Mouse (Mus musculus) kidney, postnatal 14 days (tissue): ENCODE measurements around the gene Slc25a38.
"Not testable (repeated sequence)": the region's sequence is repeated elsewhere in the genome, so short reads cannot be mapped to it uniquely, and the experiment has no call there.

ENCODE experiments used
- DNase-seq: peaks from one replicate; pipeline ENCODE4 v3.0.0; 2022; ENCODE audit warnings: mixed read lengths

Slc25a38 gene

DNA sequence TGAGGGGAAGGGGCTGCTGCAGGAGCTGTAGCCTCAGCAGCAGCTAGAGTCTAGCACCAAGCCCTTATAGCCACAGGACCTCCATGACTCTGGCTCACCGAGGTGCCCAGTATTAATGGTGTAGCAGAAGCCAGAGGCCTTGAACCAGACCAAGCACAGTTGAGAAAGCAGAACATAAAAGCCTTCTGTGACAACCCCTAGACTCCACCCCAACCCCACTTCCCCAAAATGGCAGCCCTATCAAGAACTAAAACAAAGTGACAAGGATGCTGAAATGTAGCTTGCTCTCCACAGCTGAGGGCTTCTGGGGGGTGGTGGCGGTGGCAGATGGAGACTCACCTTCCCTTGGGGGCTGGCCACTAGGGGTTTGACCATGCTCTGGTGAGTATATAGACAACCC is 9.0 kb upstream of the Slc25a38 start:
- DNase-seq, result no peak

DNA sequence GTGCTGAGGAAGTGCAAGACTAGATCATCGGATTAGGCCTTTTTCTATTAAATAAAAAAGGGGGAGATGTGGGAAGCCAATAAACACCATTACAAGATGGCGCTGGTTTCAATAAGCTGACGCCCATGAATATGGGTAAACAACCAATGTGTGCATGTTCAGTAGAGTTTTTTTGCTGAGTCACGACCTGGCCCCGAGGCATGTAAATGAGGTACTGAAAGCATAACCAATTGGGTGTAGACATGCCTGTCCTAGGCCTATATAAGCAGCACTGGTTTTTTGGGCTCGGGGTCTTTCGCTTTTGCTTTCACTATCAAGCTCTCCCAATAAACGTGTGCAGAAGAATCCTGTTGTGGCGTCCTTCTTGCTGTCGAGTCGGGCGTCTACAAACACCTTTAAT is 1.2 kb upstream of the Slc25a38 start:
- DNase-seq, result not testable (repeated sequence)

DNA sequence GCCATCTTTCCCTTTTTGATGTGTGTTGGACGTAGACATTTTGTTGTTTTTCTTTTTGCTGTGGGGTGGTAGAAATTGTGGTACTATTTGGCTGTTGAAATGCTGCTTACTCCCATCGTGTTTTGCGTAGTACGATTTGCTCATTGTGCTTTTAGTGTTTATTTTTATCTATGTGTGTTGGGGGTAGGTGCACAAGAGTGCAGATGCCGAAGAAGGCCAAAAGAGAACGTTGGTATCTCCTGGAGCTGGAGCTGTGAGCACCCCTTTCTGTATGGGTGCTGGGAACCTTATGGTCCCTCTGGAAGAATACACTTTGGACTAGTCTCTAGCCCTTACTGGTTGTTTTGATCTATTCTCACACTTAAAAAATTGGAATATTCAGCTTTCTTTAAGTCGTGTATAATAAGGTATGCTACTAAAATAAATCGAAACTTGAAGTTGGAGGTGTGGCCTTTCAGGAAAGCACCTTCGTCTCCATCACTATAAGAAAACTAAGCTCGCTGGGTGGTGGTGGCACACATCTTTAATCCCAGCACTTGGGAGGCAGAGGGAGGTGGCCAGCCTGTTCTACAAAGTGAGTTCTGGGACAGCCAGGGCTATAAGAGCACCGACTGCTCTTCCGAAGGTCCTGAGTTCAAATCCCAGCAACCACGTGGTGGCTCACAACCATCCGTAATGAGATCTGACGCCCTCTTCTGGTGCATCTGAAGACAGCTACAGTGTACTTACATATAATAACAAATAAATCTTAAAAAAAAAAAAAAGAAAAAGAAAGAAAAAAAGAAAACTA is 1.2 kb downstream of the Slc25a38 start:
- no peak for DNase-seq

DNA sequence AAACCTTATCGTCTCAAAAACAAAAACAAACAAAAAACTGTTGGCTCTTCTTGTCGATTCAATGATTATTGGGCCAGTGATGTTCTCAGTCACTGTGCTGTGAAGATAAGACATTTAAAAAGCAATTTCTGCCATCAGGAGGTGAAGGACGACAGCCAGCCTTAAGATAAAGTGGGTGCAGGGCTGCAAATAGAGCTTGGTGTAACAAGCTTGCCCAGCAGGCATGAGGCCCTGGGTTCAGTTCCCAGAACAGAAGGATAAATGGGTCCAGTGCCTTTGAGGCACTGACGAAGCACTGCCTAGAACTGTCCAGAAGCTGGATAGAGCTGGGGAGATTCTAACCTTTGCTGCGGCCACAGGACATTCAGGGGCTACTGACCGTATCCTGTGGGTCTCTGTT is 2.3 kb downstream of the Slc25a38 start:
- no peak for DNase-seq

DNA sequence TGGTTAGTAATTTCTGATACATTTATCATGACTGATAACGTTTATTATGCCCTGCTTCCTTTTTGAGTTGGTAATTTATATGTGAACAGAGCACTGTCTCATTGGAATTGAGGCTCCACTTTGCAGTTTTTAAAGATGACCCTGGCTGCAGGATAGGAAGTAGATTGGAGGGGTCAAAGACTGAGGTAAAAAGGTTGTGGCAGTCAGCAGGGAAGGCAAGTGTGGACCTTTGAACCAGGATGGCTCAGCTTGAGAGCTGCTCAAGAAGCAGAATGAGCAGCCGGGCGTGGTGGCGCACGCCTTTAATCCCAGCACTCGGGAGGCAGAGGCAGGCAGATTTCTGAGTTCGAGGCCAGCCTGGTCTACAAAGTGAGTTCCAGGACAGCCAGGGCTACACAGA is 3.3 kb downstream of the Slc25a38 start:
- DNase-seq, result no peak

DNA sequence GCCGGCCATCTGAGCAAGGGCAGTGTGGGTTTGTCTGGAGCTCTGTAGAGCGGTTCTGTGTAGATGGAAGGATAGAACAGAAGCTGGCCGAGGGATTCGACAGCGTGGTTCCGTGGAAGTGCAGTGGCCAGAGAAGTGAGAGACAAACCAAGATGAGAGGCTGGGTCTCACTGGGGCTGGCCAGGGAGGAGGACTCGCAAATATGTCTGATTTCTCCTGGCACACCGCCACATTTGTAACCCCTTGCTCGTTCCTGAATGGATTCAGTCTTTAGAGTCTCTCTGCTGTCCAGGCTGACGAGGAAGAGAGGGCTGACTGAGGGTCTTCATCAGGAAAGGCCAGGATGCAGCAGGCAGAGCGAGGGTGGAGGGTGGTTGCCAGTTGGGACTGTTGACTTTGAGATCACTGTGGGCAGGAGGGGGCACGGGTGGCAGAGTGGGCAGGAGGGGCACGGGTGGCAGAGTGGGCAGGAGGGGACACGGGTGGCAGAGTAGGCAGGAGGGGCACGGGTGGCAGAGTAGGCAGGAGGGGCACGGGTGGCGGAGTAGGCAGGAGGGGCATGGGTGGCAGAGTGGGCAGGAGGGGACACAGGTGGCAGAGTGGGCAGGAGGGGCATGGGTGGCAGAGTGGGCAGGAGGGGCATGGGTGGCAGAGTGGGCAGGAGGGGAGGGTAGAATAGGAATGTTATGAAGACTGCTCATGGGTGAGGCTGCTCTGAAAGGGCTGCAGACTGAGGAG is 4.0 kb downstream of the Slc25a38 start:
- DNase-seq, result no peak

DNA sequence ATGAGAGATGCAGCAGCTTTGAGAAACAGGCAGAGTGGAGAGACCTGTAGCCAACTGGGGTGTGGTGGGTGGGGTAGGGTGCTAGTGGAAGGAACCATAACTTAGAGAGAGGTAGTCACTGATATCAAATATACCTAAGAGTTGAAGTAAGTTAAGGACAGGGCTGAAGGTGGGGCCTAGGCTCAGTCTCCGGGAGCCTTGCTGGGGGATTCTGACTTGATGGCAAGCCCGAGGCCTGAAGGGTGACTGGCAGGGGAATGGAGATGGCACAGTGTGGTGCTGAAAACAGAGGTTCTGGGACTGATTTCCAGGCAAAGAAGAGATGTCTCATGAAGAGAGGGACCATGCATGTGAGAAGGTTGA is 4.6 kb downstream of the Slc25a38 start:
- DNase-seq, result no peak

DNA sequence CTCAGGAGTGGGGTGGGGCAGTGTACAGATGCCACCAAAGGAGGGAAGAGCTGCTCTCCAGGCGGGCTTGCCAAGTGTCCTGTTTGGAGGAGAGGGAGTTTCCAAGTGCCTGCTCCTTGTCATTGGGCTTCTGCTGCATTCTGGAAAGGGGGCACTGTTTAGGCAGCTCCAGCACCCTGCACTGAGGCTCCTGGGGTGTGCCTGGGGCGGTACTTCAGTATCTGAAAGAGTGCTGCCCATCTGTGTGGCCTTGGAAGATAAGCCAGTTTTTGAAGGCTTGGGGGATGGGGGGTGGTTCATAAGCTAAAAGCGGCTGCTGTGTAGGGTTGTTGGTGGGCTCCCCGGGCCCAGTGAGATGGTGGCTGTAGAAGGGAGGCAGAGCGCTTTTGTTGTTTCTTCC is 5.4 kb downstream of the Slc25a38 start:
- no peak for DNase-seq

DNA sequence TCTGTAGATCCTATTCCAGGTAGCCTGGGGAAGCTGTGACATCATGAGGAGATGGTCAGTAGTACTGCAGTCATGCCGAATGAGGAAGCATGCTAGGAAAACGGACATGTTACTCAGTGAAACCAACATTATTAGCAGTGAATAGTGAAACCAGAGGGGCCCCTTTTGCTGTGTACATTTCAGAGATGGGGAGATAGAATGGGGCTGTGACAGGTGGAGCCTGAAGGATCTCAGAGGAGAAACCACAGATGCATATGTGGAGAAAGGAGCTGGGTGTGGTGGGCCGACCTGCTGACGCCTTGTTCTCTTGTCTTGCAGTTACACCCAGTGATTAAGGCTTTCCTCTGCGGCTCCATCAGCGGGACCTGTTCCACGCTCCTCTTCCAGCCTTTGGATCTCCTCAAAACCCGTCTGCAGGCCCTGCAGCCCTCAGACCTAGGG is 6.0 kb downstream of the Slc25a38 start:
- DNase-seq, result no peak

DNA sequence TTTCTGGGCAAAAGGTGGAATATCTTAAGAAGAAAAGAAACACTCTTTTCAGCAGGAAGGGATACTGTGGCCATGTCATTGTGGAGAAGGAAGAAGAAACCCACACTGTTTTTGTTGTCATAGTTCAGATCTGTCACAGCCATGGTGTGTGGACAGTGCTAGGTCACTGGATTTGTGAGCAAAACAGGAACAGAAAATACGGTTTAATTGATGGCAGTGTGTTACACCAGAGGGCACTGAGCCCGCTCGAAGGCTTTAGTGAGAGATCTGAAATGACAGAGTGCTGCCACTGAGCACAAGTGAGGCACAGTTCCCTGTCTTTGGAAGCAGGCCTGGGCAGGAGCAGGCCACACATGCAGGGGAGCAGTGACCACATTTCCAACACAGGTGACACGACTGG is 8.0 kb downstream of the Slc25a38 start:
- no peak for DNase-seq

DNA sequence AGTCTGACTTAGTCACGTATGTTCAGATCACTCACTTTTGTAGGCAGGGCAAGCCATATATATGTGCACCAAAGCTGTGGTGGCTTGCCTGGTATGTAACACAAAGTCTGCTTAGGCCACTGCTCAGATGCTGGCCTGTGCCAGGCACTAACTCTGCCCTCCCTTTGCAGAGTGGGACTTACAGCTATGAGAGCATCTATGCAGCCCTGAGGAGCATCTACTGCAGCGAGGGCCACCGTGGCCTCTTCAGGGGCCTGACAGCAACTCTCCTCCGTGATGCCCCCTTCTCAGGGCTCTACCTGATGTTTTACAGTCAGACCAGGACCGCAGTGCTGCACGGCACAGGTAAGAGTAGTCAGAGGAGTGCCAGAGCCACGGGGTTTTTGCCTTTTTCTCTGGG is 10.3 kb downstream of the Slc25a38 start:
- no peak for DNase-seq

DNA sequence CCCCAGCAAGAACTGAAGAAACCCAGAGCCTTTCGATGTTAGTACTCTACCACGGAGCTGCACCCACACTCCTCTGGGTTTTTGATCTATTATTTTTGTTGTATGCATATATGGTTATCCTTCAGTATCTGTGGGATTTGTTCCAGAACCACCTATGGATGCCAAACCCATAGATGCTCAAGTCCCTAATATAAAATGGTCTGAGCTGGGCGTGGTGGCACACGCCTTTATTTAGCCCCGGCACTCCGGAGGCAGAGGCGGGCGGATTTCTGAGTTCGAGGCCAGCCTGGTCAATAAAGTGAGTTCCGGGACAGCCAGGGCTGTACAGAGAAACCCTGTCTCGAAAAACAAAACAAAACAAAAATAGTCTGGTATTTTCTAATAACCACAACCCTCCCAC is 16.7 kb downstream of the Slc25a38 start:
- no peak for DNase-seq

DNA sequence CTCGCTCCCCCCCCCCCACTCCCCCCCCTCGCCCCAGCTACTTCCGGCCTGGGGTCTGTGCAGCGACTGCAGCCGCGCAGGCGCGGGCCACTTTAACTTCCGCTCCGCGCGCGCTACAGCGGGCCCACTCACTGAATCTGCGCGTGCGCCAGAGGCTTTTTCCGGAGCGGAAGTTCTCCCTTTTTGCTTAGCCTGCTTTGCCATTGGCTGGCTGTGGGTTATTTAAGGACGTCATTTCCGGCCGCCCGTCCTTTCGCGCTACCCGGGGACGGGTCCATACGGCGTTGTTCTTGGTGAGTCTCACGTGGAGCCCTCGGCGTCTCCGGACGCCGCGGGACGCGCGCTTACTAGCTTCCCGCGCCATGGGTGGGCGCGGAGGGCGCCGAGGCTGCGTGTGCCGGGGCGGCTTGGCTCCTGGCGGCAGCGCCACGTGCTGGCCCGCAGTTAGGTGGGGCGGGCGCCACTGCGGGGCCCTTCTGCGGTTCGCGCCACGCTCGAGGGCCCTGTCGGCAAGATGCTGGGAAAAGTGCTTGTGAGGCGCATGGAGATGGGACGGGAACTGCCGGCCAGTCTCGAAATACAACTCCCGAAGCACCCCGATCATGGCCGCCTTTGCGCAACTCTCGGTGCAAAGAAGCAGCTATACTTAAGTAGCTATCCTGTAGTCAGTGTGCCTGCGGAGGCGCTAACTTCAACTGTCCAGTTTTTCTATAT is 17.5 kb downstream of the Slc25a38 start, which contains the start of gene Rpsa:
Rpsa (plus strand) TSS at position 152 of the 714 bp plus-strand sequence.
- DNase-seq, result peak; percentile 98

DNA sequence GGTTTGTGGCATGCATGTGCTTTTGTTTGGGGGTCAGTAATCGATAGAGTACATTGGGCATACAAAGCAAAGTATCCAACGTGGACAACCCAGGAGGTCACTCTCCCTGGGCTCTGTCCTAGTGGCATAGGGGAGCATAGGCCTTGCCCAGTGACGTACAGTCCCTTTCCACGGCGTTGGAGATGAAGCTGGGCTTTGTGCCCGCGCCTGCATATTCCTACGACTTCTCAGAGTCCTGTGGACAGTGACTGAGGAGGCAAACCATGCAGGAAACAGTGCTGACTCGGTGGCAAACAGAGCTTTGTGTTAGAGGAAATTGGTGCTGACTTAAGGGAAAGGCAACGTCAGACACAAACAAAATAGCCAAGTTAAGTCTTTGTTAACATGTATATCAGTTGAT is 19.1 kb downstream of the Slc25a38 start:
- DNase-seq, result no peak

DNA sequence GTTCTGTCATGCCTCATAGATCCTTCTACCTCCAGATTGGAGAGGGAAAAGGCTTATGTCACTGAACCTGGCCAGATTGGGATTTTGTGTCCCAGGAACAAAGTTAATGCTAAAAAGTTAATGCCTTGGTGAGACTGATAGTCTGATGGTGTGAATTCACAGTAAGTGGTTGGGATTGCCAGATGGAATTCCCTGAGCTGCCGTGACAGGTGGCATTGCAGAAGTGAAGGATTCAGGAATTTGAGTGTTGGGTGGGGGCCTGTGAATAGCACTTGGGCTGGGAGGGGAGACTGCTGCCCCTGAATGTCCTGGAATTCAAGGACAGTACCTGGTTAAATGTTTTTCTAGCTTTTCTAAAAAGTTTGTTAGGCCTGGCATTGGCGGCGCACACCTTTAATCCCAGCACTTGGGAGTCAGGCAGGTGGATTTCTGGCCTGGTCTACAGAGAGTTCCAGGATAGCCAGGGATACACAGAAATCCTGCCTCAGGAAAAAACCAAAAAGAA is 21.7 kb downstream of the Slc25a38 start:
- DNase-seq, result no peak

DNA sequence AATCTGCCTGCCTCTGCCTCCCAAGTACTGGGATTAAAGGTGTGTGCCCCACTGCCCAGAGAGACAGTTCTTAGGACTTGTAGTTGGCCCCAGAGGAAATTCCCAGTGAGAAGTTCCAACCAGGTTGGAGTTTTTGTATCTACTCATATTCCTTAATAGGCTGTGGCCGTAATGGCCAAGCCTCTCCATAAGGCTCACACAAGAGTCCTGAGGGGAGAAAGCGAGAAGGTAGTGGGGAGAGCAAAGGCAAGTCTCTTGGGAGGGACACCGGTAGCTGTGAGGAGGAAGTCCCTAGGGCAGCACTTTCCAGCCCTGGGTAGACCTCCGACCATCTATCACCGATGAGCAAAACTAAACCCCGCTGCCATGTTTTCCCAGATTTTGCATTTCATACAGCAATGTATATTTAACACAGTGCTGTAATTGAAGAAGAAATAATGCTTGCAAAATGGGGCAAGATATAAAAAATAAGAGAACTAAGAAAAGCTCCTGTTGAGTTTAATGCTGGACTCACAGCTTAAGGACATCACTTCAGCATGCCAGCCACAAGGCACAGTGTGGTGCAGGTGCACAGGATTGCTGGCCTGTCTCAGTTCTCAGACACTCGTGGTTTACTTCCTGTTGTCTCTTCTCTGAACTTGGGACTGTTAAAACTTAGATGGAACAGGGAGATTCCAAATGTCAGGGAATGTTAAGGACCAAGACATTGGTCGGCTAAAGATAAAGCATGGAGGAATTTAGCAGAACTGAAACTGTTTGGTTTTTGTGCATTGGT is 23.0 kb downstream of the Slc25a38 start:
- DNase-seq, result no peak

DNA sequence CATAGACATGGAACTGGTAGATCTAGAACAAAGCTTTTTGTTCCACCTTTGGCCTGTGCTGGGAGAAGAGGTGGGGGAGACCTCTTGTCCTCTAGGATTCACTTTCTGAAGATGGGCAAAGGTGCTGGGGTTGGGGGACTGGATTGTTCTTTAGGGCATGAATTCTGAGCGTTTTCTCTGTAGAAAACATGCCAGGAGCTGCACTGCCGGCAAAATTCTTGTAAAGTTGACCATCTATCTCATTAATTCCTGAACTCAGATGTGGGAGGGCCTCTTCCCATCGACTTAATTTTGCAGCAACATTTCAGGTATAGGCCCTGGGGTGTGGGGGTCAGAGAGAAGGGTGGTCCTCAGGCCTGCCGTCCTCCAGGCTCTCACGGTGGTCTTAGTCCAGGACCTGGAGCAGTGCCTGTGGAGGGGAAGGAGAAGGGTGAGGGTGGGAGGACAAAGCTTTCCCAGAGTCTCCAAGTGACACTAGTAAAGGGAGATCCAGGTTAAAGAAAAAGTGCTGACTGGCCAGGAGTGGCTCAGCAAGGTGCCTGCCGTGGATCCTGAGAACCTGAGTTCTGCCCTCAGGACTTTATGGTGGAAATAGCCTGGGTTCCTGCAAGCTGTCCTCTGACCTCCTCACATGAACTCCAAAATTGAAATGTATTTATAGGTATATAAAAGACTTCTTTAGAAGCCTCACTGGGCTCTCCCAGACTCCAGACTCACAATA is 23.7 kb downstream of the Slc25a38 start:
- no peak for DNase-seq

DNA sequence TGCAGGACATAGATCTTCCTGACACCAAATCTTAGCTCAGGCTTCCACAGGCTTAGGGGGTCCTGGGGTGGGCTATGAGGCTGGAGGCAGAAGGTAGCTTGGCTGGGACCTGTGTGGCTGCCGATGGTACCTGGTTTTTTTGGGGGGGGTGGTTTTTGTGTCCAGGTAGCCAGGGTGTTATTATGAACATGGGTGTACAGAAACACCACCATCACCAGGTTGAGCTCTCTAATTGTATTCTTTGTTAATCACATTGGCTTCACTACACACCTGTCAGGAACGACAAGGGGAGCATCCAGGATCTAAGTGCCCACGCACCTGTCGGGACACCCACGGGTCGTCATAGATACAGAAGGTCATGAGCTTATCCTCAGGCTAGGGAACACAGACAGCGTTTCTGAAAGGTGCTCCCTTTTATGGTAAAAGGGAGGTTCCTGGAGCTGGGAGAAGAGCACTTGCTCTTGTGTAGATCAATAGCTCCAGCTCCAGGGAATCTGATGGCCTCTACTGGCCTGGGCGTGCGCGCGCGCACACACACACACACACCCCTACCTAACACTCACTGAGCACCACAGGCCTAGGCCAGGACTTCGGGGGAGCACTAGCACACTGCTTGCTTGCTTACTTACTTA is 24.5 kb downstream of the Slc25a38 start:
- DNase-seq, result no peak

DNA sequence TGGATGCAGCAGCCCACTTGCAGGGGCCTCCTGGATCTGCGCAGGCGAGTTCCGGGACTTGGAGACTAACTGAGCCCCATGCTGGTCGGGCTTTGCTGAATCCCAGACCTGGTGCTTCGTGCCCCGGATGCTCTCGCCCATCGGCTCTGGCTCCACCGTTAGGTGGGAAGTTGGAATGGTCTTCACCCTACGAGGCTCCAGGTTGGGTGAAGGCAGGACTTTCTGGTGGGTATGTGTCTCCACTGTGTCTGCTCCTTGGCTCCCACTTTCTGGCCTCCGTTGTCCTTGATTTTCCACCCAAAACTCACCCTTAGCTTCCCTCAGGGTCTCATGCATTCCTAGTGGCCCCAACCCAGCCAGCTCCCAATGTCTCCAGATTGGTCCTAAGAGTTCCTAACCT is 25.3 kb downstream of the Slc25a38 start:
- DNase-seq, result no peak

DNA sequence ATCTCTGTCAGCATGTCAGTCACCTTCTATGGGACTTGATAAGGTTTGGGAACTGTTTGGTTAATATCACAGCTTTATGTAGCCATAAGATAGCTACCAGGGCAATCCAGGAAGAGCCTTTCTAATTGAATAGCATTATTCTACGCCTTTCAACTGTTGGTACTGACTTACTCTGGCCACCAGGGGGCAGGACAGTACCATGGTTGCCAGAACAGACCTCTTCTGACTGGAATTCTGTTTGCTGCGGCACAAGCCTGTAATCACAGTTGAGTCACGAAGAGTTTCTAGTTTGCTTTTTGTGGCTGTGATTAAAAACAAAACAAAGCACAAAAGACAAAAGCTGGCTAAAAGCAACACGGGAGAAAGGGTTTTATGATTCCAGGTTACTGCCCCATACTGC is 30.5 kb downstream of the Slc25a38 start:
- DNase-seq, result peak; percentile 78

DNA sequence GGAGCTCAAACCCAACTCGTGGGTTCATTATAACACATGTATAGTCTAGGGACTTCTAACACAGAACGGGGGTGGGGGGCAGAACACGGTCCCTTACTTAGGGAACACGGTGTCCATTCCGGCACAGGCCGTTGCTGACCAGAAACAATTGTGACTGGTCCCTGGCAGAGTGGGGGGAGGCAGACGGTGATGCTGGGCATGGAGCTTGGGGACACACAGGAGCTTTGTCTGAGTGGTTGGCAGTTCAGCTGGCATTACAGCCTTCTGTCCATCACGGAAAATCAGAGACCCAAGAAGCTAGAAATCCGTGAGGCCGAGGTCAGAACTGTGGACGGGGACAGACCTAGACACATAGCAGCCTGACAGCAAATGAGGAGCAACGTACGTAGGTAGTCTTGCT is 34.3 kb downstream of the Slc25a38 start:
- DNase-seq, result no peak
